Mouse (Mus musculus) forebrain, postnatal 0 days (tissue): ENCODE measurements at regions not wholly inside any gene's neighbourhood (a gene's known extent, or its start where the extent isn't known, plus 50 kb on each side); places are given as distances from the start of the nearest gene placed in this dataset.

Source experiments
- ATAC-seq: fragments of 200-750 bp; cut with Nextera tagmentation; 2 replicates; pipeline ENCODE4 v1.8.0; 2017; ENCODE audit warnings: mild to moderate bottlenecking, moderate library complexity
- DNase-seq: peaks from one replicate; pipeline ENCODE4 v3.0.0-alpha.2; 2015
- H3K27ac ChIP-seq: fragments of 300-500 bp; sonication (generic); 2 replicates; pipeline ENCODE4 v1.5.1; 2014; ENCODE audit warnings: low read depth, mild to moderate bottlenecking, antibody characterized with exemption, low read length, moderate library complexity, mixed read lengths
- H3K27me3 ChIP-seq: fragments of 300-500 bp; sonication (generic); 2 replicates; pipeline ENCODE4 v1.6.1; 2014; ENCODE audit warnings: mild to moderate bottlenecking, low read length, mixed read lengths; ENCODE audit not compliant: insufficient read depth
- H3K36me3 ChIP-seq: fragments of 300-500 bp; sonication (generic); 2 replicates; pipeline ENCODE4 v1.6.1; 2014; ENCODE audit warnings: mild to moderate bottlenecking, moderate library complexity; ENCODE audit not compliant: insufficient read depth
- H3K4me1 ChIP-seq: fragments of 300-500 bp; sonication (generic); 2 replicates; pipeline ENCODE4 v1.6.1; 2014; ENCODE audit warnings: antibody characterized with exemption; ENCODE audit not compliant: insufficient read depth
- H3K4me2 ChIP-seq: fragments of 300-500 bp; sonication (generic); 2 replicates; pipeline ENCODE4 v1.6.1; 2014; ENCODE audit warnings: low read depth, mild to moderate bottlenecking, moderate library complexity
- H3K4me3 ChIP-seq: fragments of 300-500 bp; sonication (generic); 2 replicates; pipeline ENCODE4 v1.5.1; 2014; ENCODE audit warnings: low read depth, low read length, mixed read lengths
- H3K9ac ChIP-seq: fragments of 300-500 bp; sonication (generic); 2 replicates; pipeline ENCODE4 v1.6.1; 2014; ENCODE audit warnings: mild to moderate bottlenecking
- H3K9me3 ChIP-seq: fragments of 300-500 bp; sonication (generic); 2 replicates; pipeline ENCODE4 v1.6.1; 2016; ENCODE audit warnings: low read length
- CTCF ChIP-seq: sonication (generic); IDR thresholded peaks from 2 replicates; pipeline ENCODE4 v1.5.1; 2016; ENCODE audit warnings: antibody characterized with exemption, control low read depth, low read depth
- WGBS: fragments of 180-500 bp; shearing (Covaris S2); extraction: QIAGEN DNeasy Blood & Tissue Kit; methylation state at CpG from one replicate; pipeline ENCODE4 v1.1.7; 2014; 5-methylcytosine and 5-hydroxymethylcytosine counted together

- DNase-seq (peak; percentile 66), ATAC-seq (peak; percentile 68)
- no peak overlapping the region for H3K4me2 ChIP-seq
- WGBS, result 53% methylated on average over 2 of the region's 2 CpGs
- no peak overlapping the region for H3K27ac ChIP-seq
- H3K27me3 ChIP-seq, result no peaks in the 10 kb centered on the region
- no peak overlapping the region for H3K4me3 ChIP-seq
- no peaks in the 10 kb centered on the region for H3K9me3 ChIP-seq
- no peaks in the 10 kb centered on the region for H3K36me3 ChIP-seq
- H3K9ac ChIP-seq, result no peak overlapping the region
- H3K4me1 ChIP-seq, result no peaks in the 10 kb centered on the region
- no peak for TF ChIP-seq CTCF
Observed at GRCm38 (mm10) chr4:26965831-26966230, 619.1 kb upstream of the Manea start.

GRCm38 (mm10) chr4:26964850-26965249, 618.2 kb upstream of the Manea start:
- DNase-seq (no peak), ATAC-seq (no peak)
- Histone ChIP-seq H3K9me3 (no peaks in the 10 kb centered on the region), H3K27me3 (no peaks in the 10 kb centered on the region), H3K9ac (no peak overlapping the region), H3K36me3 (no peaks in the 10 kb centered on the region), H3K4me3 (no peak overlapping the region), H3K4me2 (no peak overlapping the region), H3K27ac (no peak overlapping the region), H3K4me1 (no peaks in the 10 kb centered on the region)
- no peak for TF ChIP-seq CTCF
- WGBS, result 65% methylated on average over 2 of the region's 2 CpGs

- Histone ChIP-seq H3K36me3 (no peaks in the 10 kb centered on the region), H3K27me3 (no peaks in the 10 kb centered on the region), H3K9ac (no peak overlapping the region), H3K9me3 (no peaks in the 10 kb centered on the region), H3K27ac (no peak overlapping the region), H3K4me3 (no peak overlapping the region), H3K4me1 (no peaks in the 10 kb centered on the region), H3K4me2 (no peak overlapping the region)
- WGBS, result 89% methylated on average over 2 of the region's 2 CpGs
- ATAC-seq, result no peak
- no peak for DNase-seq
- TF ChIP-seq CTCF, result no peak
Observed at GRCm38 (mm10) chr4:26944617-26945016, 597.9 kb upstream of the Manea start.

- no peak overlapping the region for H3K27ac ChIP-seq
- H3K4me1 ChIP-seq, result no peaks in the 10 kb centered on the region
- DNase-seq (peak; percentile 88), ATAC-seq (peak; percentile 87)
- WGBS, result 10% methylated on average over 10 of the region's 10 CpGs
- no peak overlapping the region; the same call in 1 of the 2 replicates for H3K4me2 ChIP-seq
- no peak overlapping the region for H3K4me3 ChIP-seq
- H3K9me3 ChIP-seq, result no peaks in the 10 kb centered on the region
- TF ChIP-seq CTCF, result peak; percentile 33; the same call in 1 of the 2 replicates
- no peaks in the 10 kb centered on the region for H3K36me3 ChIP-seq
- H3K9ac ChIP-seq, result no peak overlapping the region
- H3K27me3 ChIP-seq, result no peaks in the 10 kb centered on the region
Observed at GRCm38 (mm10) chr4:26933988-26934798, 587.5 kb upstream of the Manea start.

GRCm38 (mm10) chr4:26929879-26930481, 583.3 kb upstream of the Manea start:
- Histone ChIP-seq H3K4me2 (no peak overlapping the region), H3K9me3 (no peaks in the 10 kb centered on the region), H3K36me3 (no peaks in the 10 kb centered on the region), H3K4me1 (no peaks in the 10 kb centered on the region), H3K4me3 (no peak overlapping the region), H3K27ac (no peak overlapping the region), H3K27me3 (no peaks in the 10 kb centered on the region), H3K9ac (no peak overlapping the region)
- DNase-seq, result peak; percentile 77
- TF ChIP-seq CTCF, result peak; percentile 84
- peak; percentile 83 for ATAC-seq
- 43% methylated on average over 6 of the region's 6 CpGs for WGBS

GRCm38 (mm10) chr4:26926060-26926459, 579.4 kb upstream of the Manea start:
- Histone ChIP-seq H3K4me1 (no peaks in the 10 kb centered on the region), H3K36me3 (no peaks in the 10 kb centered on the region), H3K4me2 (no peak overlapping the region), H3K27me3 (no peaks in the 10 kb centered on the region), H3K9ac (no peak overlapping the region), H3K27ac (no peak overlapping the region), H3K4me3 (no peak overlapping the region), H3K9me3 (no peaks in the 10 kb centered on the region)
- ATAC-seq, result no peak
- TF ChIP-seq CTCF, result no peak
- no peak for DNase-seq
- 90% methylated on average over 3 of the region's 3 CpGs for WGBS

- 72% methylated on average over 2 of the region's 2 CpGs for WGBS
- no peaks in the 10 kb centered on the region for H3K9me3 ChIP-seq
- no peak for ATAC-seq
- no peaks in the 10 kb centered on the region for H3K36me3 ChIP-seq
- no peaks in the 10 kb centered on the region for H3K27me3 ChIP-seq
- no peak overlapping the region for H3K9ac ChIP-seq
- H3K4me3 ChIP-seq, result no peak overlapping the region
- TF ChIP-seq CTCF, result no peak
- no peaks in the 10 kb centered on the region for H3K4me1 ChIP-seq
- H3K27ac ChIP-seq, result no peak overlapping the region
- no peak for DNase-seq
- no peak overlapping the region for H3K4me2 ChIP-seq
Observed at GRCm38 (mm10) chr4:26888514-26888913, 541.8 kb upstream of the Manea start.
